Mouse (Mus musculus) forebrain, postnatal 0 days (tissue): Measurements from ENCODE around the gene Cxcr6. TPM values are rescaled to one million over a fixed set of nuclear protein-coding genes. Genes with fewer than 3 reads are reported as not detected.

Source experiments
- ATAC-seq: fragments of 200-750 bp; cut with Nextera tagmentation; 2 replicates; pipeline ENCODE4 v1.8.0; 2017; ENCODE audit warnings: mild to moderate bottlenecking, moderate library complexity
- DNase-seq: peaks from one replicate; pipeline ENCODE4 v3.0.0-alpha.2; 2015
- H3K27ac ChIP-seq: fragments of 300-500 bp; sonication (generic); 2 replicates; pipeline ENCODE4 v1.5.1; 2014; ENCODE audit warnings: low read depth, mild to moderate bottlenecking, antibody characterized with exemption, low read length, moderate library complexity, mixed read lengths
- H3K27me3 ChIP-seq: fragments of 300-500 bp; sonication (generic); 2 replicates; pipeline ENCODE4 v1.6.1; 2014; ENCODE audit warnings: mild to moderate bottlenecking, low read length, mixed read lengths; ENCODE audit not compliant: insufficient read depth
- H3K36me3 ChIP-seq: fragments of 300-500 bp; sonication (generic); 2 replicates; pipeline ENCODE4 v1.6.1; 2014; ENCODE audit warnings: mild to moderate bottlenecking, moderate library complexity; ENCODE audit not compliant: insufficient read depth
- H3K4me1 ChIP-seq: fragments of 300-500 bp; sonication (generic); 2 replicates; pipeline ENCODE4 v1.6.1; 2014; ENCODE audit warnings: antibody characterized with exemption; ENCODE audit not compliant: insufficient read depth
- H3K4me2 ChIP-seq: fragments of 300-500 bp; sonication (generic); 2 replicates; pipeline ENCODE4 v1.6.1; 2014; ENCODE audit warnings: low read depth, mild to moderate bottlenecking, moderate library complexity
- H3K4me3 ChIP-seq: fragments of 300-500 bp; sonication (generic); 2 replicates; pipeline ENCODE4 v1.5.1; 2014; ENCODE audit warnings: low read depth, low read length, mixed read lengths
- H3K9ac ChIP-seq: fragments of 300-500 bp; sonication (generic); 2 replicates; pipeline ENCODE4 v1.6.1; 2014; ENCODE audit warnings: mild to moderate bottlenecking
- H3K9me3 ChIP-seq: fragments of 300-500 bp; sonication (generic); 2 replicates; pipeline ENCODE4 v1.6.1; 2016; ENCODE audit warnings: low read length
- CTCF ChIP-seq: sonication (generic); IDR thresholded peaks from 2 replicates; pipeline ENCODE4 v1.5.1; 2016; ENCODE audit warnings: antibody characterized with exemption, control low read depth, low read depth
- WGBS: fragments of 180-500 bp; shearing (Covaris S2); extraction: QIAGEN DNeasy Blood & Tissue Kit; methylation state at CpG from one replicate; pipeline ENCODE4 v1.1.7; 2014; 5-methylcytosine and 5-hydroxymethylcytosine counted together
- polyA plus RNA-seq: library from polyadenylated mRNA; unstranded; fragments of >200 nt; fragmentation: Nextera tagmentation; extraction: Ambion mirVana; gene quantifications from 2 replicates; pipeline ENCODE4 v1.2.1, GENCODE M21; 2015
- total RNA-seq: library from RNA; depleted of rRNA; stranded (reverse); fragments of >200 nt; gene quantifications from 2 replicates; pipeline ENCODE4 v1.2.3, GENCODE M21; 2014

Gene Cxcr6
- total and polyA plus RNA-seq, 2 experiments from 2014 or later = not detected

GRCm38 (mm10) chr9:123846490-123846889 is 40.2 kb downstream of the Cxcr6 start:
- H3K9ac ChIP-seq = no peak overlapping the region
- H3K4me3 ChIP-seq = no peak overlapping the region
- H3K27ac ChIP-seq = no peak overlapping the region
- peaks cover 10% of the 10 kb centered on the region; the same call in 1 of the 2 replicates for H3K36me3 ChIP-seq
- no peak overlapping the region for H3K4me2 ChIP-seq
- DNase-seq = no peak
- 93% methylated on average over 1 of the region's 1 CpGs for WGBS
- ATAC-seq = no peak
- H3K27me3 ChIP-seq = no peaks in the 10 kb centered on the region
- no peaks in the 10 kb centered on the region for H3K9me3 ChIP-seq
- peaks cover 2% of the 10 kb centered on the region; the same call in 1 of the 2 replicates for H3K4me1 ChIP-seq
- no peak for TF ChIP-seq CTCF

- Histone ChIP-seq H3K9me3 (no peaks in the 10 kb centered on the region), H3K4me2 (peak overlapping the region; percentile 82), H3K9ac (no peak overlapping the region), H3K27ac (no peak overlapping the region), H3K4me3 (no peak overlapping the region), H3K27me3 (no peaks in the 10 kb centered on the region), H3K36me3 (no peaks in the 10 kb centered on the region), H3K4me1 (peaks cover 5% of the 10 kb centered on the region)
- TF ChIP-seq CTCF = no peak
- ATAC-seq = no peak
- no peak for DNase-seq
- 65% methylated on average over 2 of the region's 2 CpGs for WGBS
These were observed 43.9 kb downstream of the Cxcr6 start for GRCm38 (mm10) chr9:123849976-123850695.

GRCm38 (mm10) chr9:123850705-123851061 is 44.4 kb downstream of the Cxcr6 start:
- DNase-seq = peak; percentile 9
- WGBS = 3% methylated on average over 2 of the region's 2 CpGs
- no peak for ATAC-seq
- peak overlapping the region; percentile 66 for H3K9ac ChIP-seq
- H3K27me3 ChIP-seq = no peaks in the 10 kb centered on the region
- TF ChIP-seq CTCF = no peak
- peaks cover 5% of the 10 kb centered on the region for H3K4me1 ChIP-seq
- peak overlapping the region; percentile 82 for H3K4me2 ChIP-seq
- H3K4me3 ChIP-seq = peak overlapping the region; percentile 75
- H3K36me3 ChIP-seq = no peaks in the 10 kb centered on the region
- H3K9me3 ChIP-seq = no peaks in the 10 kb centered on the region
- peak overlapping the region; percentile 84; the same call in 1 of the 2 replicates for H3K27ac ChIP-seq

- H3K4me2 ChIP-seq = peak overlapping the region; percentile 82
- peak overlapping the region; percentile 66 for H3K9ac ChIP-seq
- H3K36me3 ChIP-seq = no peaks in the 10 kb centered on the region
- ATAC-seq (peak; percentile 66), DNase-seq (no peak)
- no peaks in the 10 kb centered on the region for H3K27me3 ChIP-seq
- WGBS = 3% methylated on average over 27 of the region's 27 CpGs
- TF ChIP-seq CTCF = no peak
- peak overlapping the region; percentile 84 for H3K27ac ChIP-seq
- H3K4me3 ChIP-seq = peak overlapping the region; percentile 75
- no peaks in the 10 kb centered on the region for H3K9me3 ChIP-seq
- H3K4me1 ChIP-seq = peaks cover 5% of the 10 kb centered on the region
These were observed 44.9 kb downstream of the Cxcr6 start for GRCm38 (mm10) chr9:123851062-123851712.

GRCm38 (mm10) chr9:123851713-123852448 is 45.6 kb downstream of the Cxcr6 start, which contains the start of gene Fyco1:
Fyco1 (minus strand) TSS chr9:123851899.
- DNase-seq (peak; percentile 97), ATAC-seq (peak; percentile 98)
- 1% methylated on average over 47 of the region's 47 CpGs for WGBS
- H3K9me3 ChIP-seq = no peaks in the 10 kb centered on the region
- peak within 1 kb of the TSS; percentile 75 for H3K4me3 ChIP-seq
- no peaks in the 10 kb centered on the region for H3K27me3 ChIP-seq
- peaks cover 5% of the 10 kb centered on the region for H3K4me1 ChIP-seq
- H3K27ac ChIP-seq = peak within 1 kb of the TSS; percentile 84
- H3K36me3 ChIP-seq = no peaks in the 10 kb centered on the region
- H3K4me2 ChIP-seq = peak within 1 kb of the TSS; percentile 82
- TF ChIP-seq CTCF = no peak
- H3K9ac ChIP-seq = peak within 1 kb of the TSS; percentile 66

GRCm38 (mm10) chr9:123852449-123853390 is 46.4 kb downstream of the Cxcr6 start:
- no peak for DNase-seq
- peak; percentile 4; the same call in 1 of the 2 replicates for TF ChIP-seq CTCF
- WGBS = 58% methylated on average over 5 of the region's 5 CpGs

More at GRCm38 (mm10) chr9:123852449-123853390, 46.4 kb downstream of the Cxcr6 start:
- Histone ChIP-seq H3K4me2 (peak overlapping the region; percentile 49), H3K27me3 (no peaks in the 10 kb centered on the region), H3K27ac (peak overlapping the region; percentile 68), H3K4me1 (peaks cover 5% of the 10 kb centered on the region), H3K9ac (peak overlapping the region; percentile 45), H3K36me3 (no peaks in the 10 kb centered on the region), H3K9me3 (no peaks in the 10 kb centered on the region), H3K4me3 (peak overlapping the region; percentile 33)
- peak; percentile 5; the same call in 1 of the 2 replicates for ATAC-seq
